Mouse (Mus musculus): ENCODE results near the gene Cxcl17. TPM values are rescaled to one million over a fixed set of nuclear protein-coding genes. Genes with fewer than 3 reads are reported as not detected.

Cxcl17 gene
- polyA plus RNA-seq, 1 experiment from 2014 or later: 0.29 TPM

- Histone ChIP-seq H3K4me1 (ENCODE audit: control insufficient read depth, insufficient read depth, low read length) (peaks cover 19% of the 10 kb centered on the region; the same call in 1 of the 2 replicates), H3K4me2 (ENCODE audit: low read length) (no peak overlapping the region), H3K27me3 (ENCODE audit: control insufficient read depth, insufficient read depth, low read length) (no peaks in the 10 kb centered on the region), H3K4me3 (replicated peaks; ENCODE audit: low read depth, low read length) (no peak overlapping the region), H3K9me3 (ENCODE audit: control insufficient read depth, low read length) (no peaks in the 10 kb centered on the region), H3K9ac (replicated peaks; ENCODE audit: low read length) (no peak overlapping the region), H3K27ac (replicated peaks; ENCODE audit: low read depth, low read length) (no peak overlapping the region), H3K36me3 (ENCODE audit: control insufficient read depth, insufficient read depth, low read length) (peaks cover 39% of the 10 kb centered on the region)
- ATAC-seq (ENCODE audit: low FRiP score, low TSS enrichment) (no peak), DNase-seq (no peak)
- 90% methylated on average over 7 of the region's 7 CpGs for WGBS
These were observed 23.8 kb downstream of the Cxcl17 start for GRCm38 (mm10) chr7:25388916-25389315.

- DNase-seq (no peak), ATAC-seq (ENCODE audit: low FRiP score, low TSS enrichment) (no peak)
- Histone ChIP-seq H3K4me2 (ENCODE audit: low read length) (no peak overlapping the region), H3K9me3 (ENCODE audit: control insufficient read depth, low read length) (no peaks in the 10 kb centered on the region), H3K4me1 (ENCODE audit: control insufficient read depth, insufficient read depth, low read length) (peaks cover 11% of the 10 kb centered on the region; the same call in 1 of the 2 replicates), H3K36me3 (ENCODE audit: control insufficient read depth, insufficient read depth, low read length) (peaks cover 45% of the 10 kb centered on the region), H3K27me3 (ENCODE audit: control insufficient read depth, insufficient read depth, low read length) (no peaks in the 10 kb centered on the region), H3K4me3 (replicated peaks; ENCODE audit: low read depth, low read length) (no peak overlapping the region), H3K9ac (replicated peaks; ENCODE audit: low read length) (no peak overlapping the region), H3K27ac (replicated peaks; ENCODE audit: low read depth, low read length) (no peak overlapping the region)
- 95% methylated on average over 18 of the region's 18 CpGs for WGBS
These were observed 24.8 kb downstream of the Cxcl17 start for GRCm38 (mm10) chr7:25387811-25388440.

DNA sequence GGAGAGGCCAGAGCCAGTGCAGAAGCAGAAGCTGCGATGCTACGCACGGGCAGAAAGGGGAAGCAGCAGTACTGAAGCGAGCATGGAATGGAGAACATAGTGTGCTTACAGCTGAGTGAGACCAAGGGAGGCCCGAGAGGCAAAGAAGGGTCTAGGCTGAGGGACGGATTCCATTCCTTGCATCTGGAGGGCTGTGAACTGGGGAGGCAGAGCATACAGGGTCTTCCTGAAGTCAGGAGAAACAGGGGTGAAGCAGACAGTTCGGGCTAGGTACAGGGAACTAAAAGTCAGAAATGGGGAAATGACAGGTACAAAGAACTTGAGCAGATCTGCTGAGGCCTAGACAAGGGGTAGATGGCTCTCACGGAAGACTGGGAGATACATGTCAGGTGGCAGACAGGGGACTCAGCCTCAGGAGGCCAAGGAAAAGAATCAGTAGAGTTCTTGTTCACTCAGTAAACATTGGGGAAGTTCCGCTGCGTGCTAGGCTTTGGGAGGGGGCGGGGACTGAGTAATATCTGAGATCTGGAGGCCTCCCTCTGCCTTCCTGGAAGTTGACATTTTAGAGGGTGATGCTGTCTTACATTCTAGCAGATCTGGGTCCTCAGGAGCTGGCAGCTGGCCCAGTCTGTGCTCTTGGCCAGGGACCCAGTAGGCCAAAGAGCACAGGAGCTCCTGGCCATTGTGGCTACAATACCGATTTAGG is 26.7 kb downstream of the Cxcl17 start:
- no peak for ATAC-seq (ENCODE audit: low FRiP score, low TSS enrichment)
- peak; percentile 35 for DNase-seq
- Histone ChIP-seq H3K4me3 (replicated peaks; ENCODE audit: low read depth, low read length) (no peak overlapping the region), H3K9me3 (ENCODE audit: control insufficient read depth, low read length) (no peaks in the 10 kb centered on the region), H3K27me3 (ENCODE audit: control insufficient read depth, insufficient read depth, low read length) (no peaks in the 10 kb centered on the region), H3K27ac (replicated peaks; ENCODE audit: low read depth, low read length) (no peak overlapping the region), H3K9ac (replicated peaks; ENCODE audit: low read length) (no peak overlapping the region), H3K36me3 (ENCODE audit: control insufficient read depth, insufficient read depth, low read length) (peaks cover 57% of the 10 kb centered on the region), H3K4me2 (ENCODE audit: low read length) (no peak overlapping the region), H3K4me1 (ENCODE audit: control insufficient read depth, insufficient read depth, low read length) (peaks cover 9% of the 10 kb centered on the region; the same call in 1 of the 2 replicates)
- 87% methylated on average over 12 of the region's 12 CpGs for WGBS

DNA sequence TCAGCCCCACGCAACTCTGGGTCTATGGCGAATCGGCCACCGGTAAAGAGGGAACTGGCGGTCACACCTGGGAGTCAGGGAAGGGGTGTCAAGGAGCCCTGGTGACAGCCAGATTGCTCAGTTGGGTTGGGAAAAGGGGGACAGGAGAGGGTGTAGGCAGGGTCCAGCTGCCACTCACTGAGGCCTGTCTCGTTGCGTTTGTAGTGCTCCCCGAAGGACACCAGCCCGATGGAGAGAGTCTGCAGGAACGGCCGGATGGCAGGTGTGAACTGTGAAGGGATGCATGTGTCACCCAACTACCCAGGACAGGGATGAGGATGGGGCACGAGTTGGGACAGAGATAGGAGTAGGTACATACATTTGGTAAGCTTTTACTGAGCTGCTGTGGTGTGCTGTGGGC is 27.4 kb downstream of the Cxcl17 start:
- H3K36me3 ChIP-seq (ENCODE audit: control insufficient read depth, insufficient read depth, low read length): peaks cover 57% of the 10 kb centered on the region
- no peak for DNase-seq
- H3K4me1 ChIP-seq (ENCODE audit: control insufficient read depth, insufficient read depth, low read length): peaks cover 8% of the 10 kb centered on the region; the same call in 1 of the 2 replicates
- no peak overlapping the region for H3K9ac ChIP-seq (replicated peaks; ENCODE audit: low read length)
- no peak overlapping the region for H3K4me3 ChIP-seq (replicated peaks; ENCODE audit: low read depth, low read length)
- H3K9me3 ChIP-seq (ENCODE audit: control insufficient read depth, low read length): no peaks in the 10 kb centered on the region
- H3K4me2 ChIP-seq (ENCODE audit: low read length): no peak overlapping the region
- no peak overlapping the region for H3K27ac ChIP-seq (replicated peaks; ENCODE audit: low read depth, low read length)
- no peak for ATAC-seq (ENCODE audit: low FRiP score, low TSS enrichment)
- 93% methylated on average over 12 of the region's 12 CpGs for WGBS
- H3K27me3 ChIP-seq (ENCODE audit: control insufficient read depth, insufficient read depth, low read length): no peaks in the 10 kb centered on the region

GRCm38 (mm10) chr7:25384818-25385217 is 27.9 kb downstream of the Cxcl17 start:
- 91% methylated on average over 9 of the region's 9 CpGs for WGBS
- no peak for ATAC-seq (ENCODE audit: low FRiP score, low TSS enrichment)
- H3K27me3 ChIP-seq (ENCODE audit: control insufficient read depth, insufficient read depth, low read length): no peaks in the 10 kb centered on the region
- DNase-seq: no peak
- 0 out of 2 replicates have a peak, but pooled peaks cover 3% of the 10 kb centered on the region for H3K4me1 ChIP-seq (ENCODE audit: control insufficient read depth, insufficient read depth, low read length)
- no peak overlapping the region for H3K27ac ChIP-seq (replicated peaks; ENCODE audit: low read depth, low read length)
- H3K9ac ChIP-seq (replicated peaks; ENCODE audit: low read length): no peak overlapping the region
- peaks cover 55% of the 10 kb centered on the region for H3K36me3 ChIP-seq (ENCODE audit: control insufficient read depth, insufficient read depth, low read length)
- no peak overlapping the region for H3K4me3 ChIP-seq (replicated peaks; ENCODE audit: low read depth, low read length)
- H3K4me2 ChIP-seq (ENCODE audit: low read length): no peak overlapping the region
- H3K9me3 ChIP-seq (ENCODE audit: control insufficient read depth, low read length): no peaks in the 10 kb centered on the region

DNA sequence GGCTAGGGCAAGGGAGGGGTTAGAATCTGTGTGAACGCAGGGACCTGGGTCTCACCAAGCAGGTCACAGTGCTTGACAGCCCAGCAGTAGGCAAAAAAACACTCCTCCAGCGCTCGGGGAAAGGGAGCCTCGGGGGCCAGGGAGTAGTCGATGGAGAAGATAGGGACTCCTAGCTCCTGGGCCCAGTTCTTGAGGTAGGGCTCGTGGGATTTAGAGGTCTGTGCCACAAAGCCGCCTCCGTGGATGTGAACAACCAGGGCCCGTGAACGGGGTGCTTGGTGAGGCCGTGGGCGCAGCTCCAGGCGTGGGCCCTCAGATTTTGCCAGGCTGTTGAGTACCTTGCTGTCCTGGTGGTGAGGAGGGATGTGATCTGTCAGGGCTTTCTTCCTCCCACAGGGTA is 28.4 kb downstream of the Cxcl17 start:
- WGBS: 92% methylated on average over 13 of the region's 13 CpGs
- no peak for ATAC-seq (ENCODE audit: low FRiP score, low TSS enrichment)
- Histone ChIP-seq H3K27me3 (ENCODE audit: control insufficient read depth, insufficient read depth, low read length) (no peaks in the 10 kb centered on the region), H3K4me2 (ENCODE audit: low read length) (no peak overlapping the region), H3K4me3 (replicated peaks; ENCODE audit: low read depth, low read length) (no peak overlapping the region), H3K9me3 (ENCODE audit: control insufficient read depth, low read length) (no peaks in the 10 kb centered on the region), H3K27ac (replicated peaks; ENCODE audit: low read depth, low read length) (no peak overlapping the region), H3K4me1 (ENCODE audit: control insufficient read depth, insufficient read depth, low read length) (no peaks in the 10 kb centered on the region), H3K9ac (replicated peaks; ENCODE audit: low read length) (no peak overlapping the region), H3K36me3 (ENCODE audit: control insufficient read depth, insufficient read depth, low read length) (peaks cover 55% of the 10 kb centered on the region)
- DNase-seq: no peak

- peaks cover 55% of the 10 kb centered on the region for H3K36me3 ChIP-seq (ENCODE audit: control insufficient read depth, insufficient read depth, low read length)
These were observed 28.8 kb downstream of the Cxcl17 start for GRCm38 (mm10) chr7:25383891-25384290.

DNA sequence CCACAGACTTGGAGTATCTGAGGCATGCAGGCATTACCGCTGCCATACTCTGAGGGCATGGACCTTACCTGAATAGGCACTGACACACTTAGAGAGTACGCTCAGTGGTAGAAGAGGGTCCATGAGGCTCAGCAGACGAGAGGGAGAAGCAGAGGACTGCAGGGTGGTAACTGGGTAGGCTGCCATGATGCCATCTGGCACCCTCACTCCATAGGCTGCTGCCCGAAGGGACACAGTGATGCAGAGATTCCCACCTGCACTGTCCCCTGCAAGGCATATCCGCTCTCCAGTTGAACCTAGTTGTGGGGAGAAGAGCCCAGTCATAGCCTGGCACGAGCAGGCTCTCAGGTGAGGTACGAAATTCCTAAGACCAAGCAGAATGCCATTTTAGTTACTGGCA is 29.3 kb downstream of the Cxcl17 start:
- Histone ChIP-seq H3K4me2 (ENCODE audit: low read length) (no peak overlapping the region), H3K4me1 (ENCODE audit: control insufficient read depth, insufficient read depth, low read length) (no peaks in the 10 kb centered on the region), H3K27ac (replicated peaks; ENCODE audit: low read depth, low read length) (no peak overlapping the region), H3K9ac (replicated peaks; ENCODE audit: low read length) (no peak overlapping the region), H3K9me3 (ENCODE audit: control insufficient read depth, low read length) (no peaks in the 10 kb centered on the region), H3K4me3 (replicated peaks; ENCODE audit: low read depth, low read length) (no peak overlapping the region), H3K27me3 (ENCODE audit: control insufficient read depth, insufficient read depth, low read length) (no peaks in the 10 kb centered on the region), H3K36me3 (ENCODE audit: control insufficient read depth, insufficient read depth, low read length) (peaks cover 54% of the 10 kb centered on the region)
- ATAC-seq (ENCODE audit: low FRiP score, low TSS enrichment): no peak
- no peak for DNase-seq
- 91% methylated on average over 7 of the region's 7 CpGs for WGBS

More at GRCm38 (mm10) chr7:25383891-25384290, 28.8 kb downstream of the Cxcl17 start:
- Histone ChIP-seq H3K4me1 (ENCODE audit: control insufficient read depth, insufficient read depth, low read length) (no peaks in the 10 kb centered on the region), H3K9ac (replicated peaks; ENCODE audit: low read length) (no peak overlapping the region), H3K27me3 (ENCODE audit: control insufficient read depth, insufficient read depth, low read length) (no peaks in the 10 kb centered on the region), H3K27ac (replicated peaks; ENCODE audit: low read depth, low read length) (no peak overlapping the region), H3K4me3 (replicated peaks; ENCODE audit: low read depth, low read length) (no peak overlapping the region), H3K4me2 (ENCODE audit: low read length) (no peak overlapping the region), H3K9me3 (ENCODE audit: control insufficient read depth, low read length) (no peaks in the 10 kb centered on the region)
- ATAC-seq (ENCODE audit: low FRiP score, low TSS enrichment) (no peak), DNase-seq (no peak)
- 89% methylated on average over 4 of the region's 4 CpGs for WGBS

GRCm38 (mm10) chr7:25382541-25382940 is 30.1 kb downstream of the Cxcl17 start:
- H3K9me3 ChIP-seq (ENCODE audit: control insufficient read depth, low read length): no peaks in the 10 kb centered on the region
- H3K4me2 ChIP-seq (ENCODE audit: low read length): no peak overlapping the region
- H3K27ac ChIP-seq (replicated peaks; ENCODE audit: low read depth, low read length): no peak overlapping the region
- H3K4me3 ChIP-seq (replicated peaks; ENCODE audit: low read depth, low read length): no peak overlapping the region
- DNase-seq (no peak), ATAC-seq (ENCODE audit: low FRiP score, low TSS enrichment) (no peak)
- H3K36me3 ChIP-seq (ENCODE audit: control insufficient read depth, insufficient read depth, low read length): peaks cover 45% of the 10 kb centered on the region
- no peak overlapping the region for H3K9ac ChIP-seq (replicated peaks; ENCODE audit: low read length)
- H3K27me3 ChIP-seq (ENCODE audit: control insufficient read depth, insufficient read depth, low read length): no peaks in the 10 kb centered on the region
- no peaks in the 10 kb centered on the region for H3K4me1 ChIP-seq (ENCODE audit: control insufficient read depth, insufficient read depth, low read length)

All from midbrain, embryonic 14.5 days (tissue).